13 mouse cellular contexts compared by ENCODE assay signal in genomic region chr13:102745270-102745600, GRCm38 (mm10). TPM values are rescaled to one million over a fixed set of nuclear protein-coding genes. Genes with fewer than 3 reads are reported as not detected.
DNase-seq lines count a peak whose midpoint lies in the region; ATAC-seq and TF ChIP-seq lines count a peak whose summit lies in the region.
"Had no signal": no experiment of that assay in that cellular context is flagged by ENCODE, and none has a peak within 500 bp of the region (broad histone marks: within the 10 kb centered on the region; RNA-seq: fewer than 3 reads in every experiment).

No protein-coding gene starts in this region.

- H3K4me3 ChIP-seq in kidney, embryonic 16.5 days (ENCODE audit: low read length): no peak overlapping the region
- H3K4me3 ChIP-seq in ES-Bruce4 (ENCODE audit: low read depth, low read length): no peak overlapping the region
- H3K4me3 ChIP-seq in embryonic fibroblast, embryonic 13.5 days (ENCODE audit: insufficient read depth, low read length): no peak overlapping the region
- no peak overlapping the region for H3K4me3 ChIP-seq in intestine, embryonic 15.5 days (replicated peaks)
- H3K4me3 ChIP-seq: hindbrain, embryonic 13.5 days; megakaryocyte, embryonic 14.5 days; neural tube, embryonic 13.5 days had no signal

- no peak for TF ChIP-seq POLR2A in ES-Bruce4 (IDR thresholded peaks at IDR 0.05; ENCODE audit: insufficient read depth, low read length)
- TF ChIP-seq POLR2A in embryonic fibroblast, embryonic 13.5 days (IDR thresholded peaks at IDR 0.05; ENCODE audit: low read depth, low read length): no peak

- TF ChIP-seq EP300 in ES-Bruce4 (IDR thresholded peaks at IDR 0.05; ENCODE audit: insufficient read depth, low read depth, low read length): no peak

- no peak overlapping the region for H3K9ac ChIP-seq in kidney, embryonic 16.5 days (replicated peaks; ENCODE audit: low read length)
- no peak overlapping the region for H3K9ac ChIP-seq in ES-Bruce4 (ENCODE audit: low read depth, poor library complexity, severe bottlenecking)
- no peak overlapping the region for H3K9ac ChIP-seq in intestine, embryonic 15.5 days
- H3K9ac ChIP-seq: hindbrain, embryonic 13.5 days; liver, postnatal 0 days; neural tube, embryonic 13.5 days had no signal

- no peak for TF ChIP-seq CTCF in ES-Bruce4 (IDR thresholded peaks at IDR 0.05; ENCODE audit: low read depth, low read length)
- TF ChIP-seq CTCF in embryonic fibroblast, embryonic 13.5 days (IDR thresholded peaks at IDR 0.05; ENCODE audit: borderline replicate concordance, insufficient read depth, low read length): no peak

- no peaks in the 10 kb centered on the region for H3K4me1 ChIP-seq in kidney, embryonic 16.5 days (ENCODE audit: insufficient read depth, low read length)
- H3K4me1 ChIP-seq in ES-Bruce4 (ENCODE audit: control insufficient read depth, insufficient read depth, low read length): peaks cover 4% of the 10 kb centered on the region
- peaks cover 9% of the 10 kb centered on the region for H3K4me1 ChIP-seq in embryonic fibroblast, embryonic 13.5 days (ENCODE audit: control insufficient read depth, insufficient read depth, low read length)
- H3K4me1 ChIP-seq in intestine, embryonic 15.5 days (replicated peaks): no peaks in the 10 kb centered on the region

- no peak for DNase-seq in kidney, postnatal 25 days
- DNase-seq in kidney, adult 8-10 months: no peak
- DNase-seq: adrenal gland, adult 8-10 months had no signal

- H3K27me3 ChIP-seq in kidney, embryonic 16.5 days (ENCODE audit: insufficient read depth, low read length): no peaks in the 10 kb centered on the region
- no peaks in the 10 kb centered on the region for H3K27me3 ChIP-seq in ES-Bruce4 (ENCODE audit: control insufficient read depth, insufficient read depth, low read length, poor library complexity, severe bottlenecking)
- no peaks in the 10 kb centered on the region for H3K27me3 ChIP-seq in intestine, embryonic 15.5 days (replicated peaks)
- H3K27me3 ChIP-seq: hindbrain, embryonic 13.5 days; megakaryocyte, embryonic 14.5 days; neural tube, embryonic 13.5 days had no signal

- 0 out of 2 replicates have a peak, but pooled peaks have one; percentile 27 for ATAC-seq in kidney, embryonic 16.5 days (ENCODE audit: low FRiP score, low TSS enrichment)
- ATAC-seq in megakaryocyte-erythroid progenitor cell, adult 5-6 weeks (replicated peaks; ENCODE audit: low FRiP score, low TSS enrichment, poor library complexity, severe bottlenecking): peak; percentile 46
- no peak for ATAC-seq in intestine, embryonic 15.5 days
- ATAC-seq: liver, postnatal 0 days had no signal

- H3K27ac ChIP-seq in kidney, embryonic 16.5 days (ENCODE audit: low read length): no peak overlapping the region
- peak overlapping the region; percentile 15; the same call in 1 of the 2 replicates for H3K27ac ChIP-seq in ES-Bruce4 (ENCODE audit: insufficient read depth, low read length)
- peak overlapping the region; percentile 86 for H3K27ac ChIP-seq in embryonic fibroblast, embryonic 13.5 days (ENCODE audit: insufficient read depth, low read length)
- H3K27ac ChIP-seq in intestine, embryonic 15.5 days: no peak overlapping the region
- H3K27ac ChIP-seq: hindbrain, embryonic 13.5 days; neural tube, embryonic 13.5 days had no signal

- peaks cover 17% of the 10 kb centered on the region; the same call in 1 of the 2 replicates for H3K36me3 ChIP-seq in kidney, embryonic 16.5 days (ENCODE audit: insufficient read depth, low read length)
- no peaks in the 10 kb centered on the region for H3K36me3 ChIP-seq in ES-Bruce4 (ENCODE audit: control insufficient read depth, insufficient read depth, low read length, poor library complexity, severe bottlenecking)
- peaks cover 6% of the 10 kb centered on the region; the same call in 1 of the 2 replicates for H3K36me3 ChIP-seq in intestine, embryonic 15.5 days

- H3K4me2 ChIP-seq in kidney, embryonic 16.5 days (replicated peaks; ENCODE audit: low read depth, low read length): no peak overlapping the region
- no peak overlapping the region for H3K4me2 ChIP-seq in intestine, embryonic 15.5 days (replicated peaks)
- H3K4me2 ChIP-seq: heart, embryonic 11.5 days; hindbrain, embryonic 13.5 days; neural tube, embryonic 13.5 days had no signal

- H3K9me3 ChIP-seq in kidney, embryonic 16.5 days (ENCODE audit: low read length): no peaks in the 10 kb centered on the region
- H3K9me3 ChIP-seq in ES-Bruce4 (replicated peaks; ENCODE audit: control insufficient read depth, insufficient read depth, low read length, poor library complexity, severe bottlenecking): no peaks in the 10 kb centered on the region
- H3K9me3 ChIP-seq in intestine, embryonic 15.5 days: no peaks in the 10 kb centered on the region
- H3K9me3 ChIP-seq: hindbrain, embryonic 13.5 days; megakaryocyte, embryonic 14.5 days; neural tube, embryonic 13.5 days had no signal

- 99% methylated on average over 3 of the region's 3 CpGs for WGBS in kidney, embryonic 16.5 days
- WGBS in intestine, embryonic 15.5 days: 95% methylated on average over 3 of the region's 3 CpGs

RNA-seq across cellular contexts. Expression of gene Cd180, which starts 51.9 kb away (rescaled TPM):
- polyA plus RNA-seq in kidney, embryonic 16.5 days (2015; fragmentation: Nextera tagmentation; extraction: Ambion mirVana): 0.24 and 0.29 TPM in 2 replicates
- polyA plus RNA-seq in ES-Bruce4 (2011; ENCODE audit: insufficient read depth, insufficient read length, low read depth, missing spikeins): not detected in 2 replicates
- 0.91 TPM in 1 of 2 replicates, not detected in the other for polyA plus RNA-seq in embryonic fibroblast, embryonic 13.5 days (2011; ENCODE audit: insufficient read length, low read depth, missing spikeins)
- total RNA-seq in megakaryocyte-erythroid progenitor cell, adult 5-6 weeks (2014; fragmentation: Nextera tagmentation): 2.5 and 9.3 TPM in 2 replicates
- 7.0 and 9.9 TPM in 2 replicates for total RNA-seq in megakaryocyte-erythroid progenitor cell, adult 5-6 weeks (2017)
- polyA plus RNA-seq in intestine, embryonic 15.5 days (2015; fragmentation: Nextera tagmentation; extraction: Ambion mirVana): 0.49 and 0.66 TPM in 2 replicates

Comparison
In these comparisons a context has a peak if more than half of its experiments do, and no peak if none do; other contexts are left out.
1. H3K27ac ChIP-seq: peak in ES-Bruce4 (single experiment) and embryonic fibroblast, embryonic 13.5 days (single experiment); none in kidney, embryonic 16.5 days (single experiment) and intestine, embryonic 15.5 days (single experiment).